Mouse (Mus musculus) liver, embryonic 12.5 days (tissue): ENCODE results near the gene Rab11a. TPM values are rescaled to one million over a fixed set of nuclear protein-coding genes. Genes with fewer than 3 reads are reported as not detected.
"Not testable (repeated sequence)": the region's sequence is repeated elsewhere in the genome, so short reads cannot be mapped to it uniquely, and the experiment has no call there.

Experiments used
- ATAC-seq: fragments of 200-750 bp; cut with Nextera tagmentation; 2 replicates; pipeline ENCODE4 v1.8.0; 2017; ENCODE audit warnings: moderate number of reproducible peaks, mild to moderate bottlenecking, moderate library complexity
- H3K27ac ChIP-seq: fragments of 300-500 bp; sonication (generic); 2 replicates; pipeline ENCODE4 v1.5.1; 2016; ENCODE audit warnings: mild to moderate bottlenecking
- H3K27me3 ChIP-seq: fragments of 300-500 bp; sonication (generic); replicated peaks from 2 replicates; pipeline ENCODE4 v1.6.1; 2016; ENCODE audit warnings: mild to moderate bottlenecking, moderate library complexity
- H3K36me3 ChIP-seq: fragments of 300-500 bp; sonication (generic); 2 replicates; pipeline ENCODE4 v1.6.1; 2016; ENCODE audit warnings: mild to moderate bottlenecking, moderate library complexity
- H3K4me1 ChIP-seq: fragments of 300-500 bp; sonication (generic); 2 replicates; pipeline ENCODE4 v1.6.1; 2016
- H3K4me2 ChIP-seq: fragments of 300-500 bp; sonication (generic); 2 replicates; pipeline ENCODE4 v1.6.1; 2016; ENCODE audit warnings: mild to moderate bottlenecking, moderate library complexity
- H3K4me3 ChIP-seq: fragments of 300-500 bp; sonication (generic); 2 replicates; pipeline ENCODE4 v1.5.1; 2016; ENCODE audit warnings: mild to moderate bottlenecking, moderate library complexity
- H3K9ac ChIP-seq: fragments of 300-500 bp; sonication (generic); 2 replicates; pipeline ENCODE4 v1.6.1; 2016; ENCODE audit warnings: mild to moderate bottlenecking, moderate library complexity
- H3K9me3 ChIP-seq: fragments of 300-500 bp; sonication (generic); replicated peaks from 2 replicates; pipeline ENCODE4 v1.6.1; 2016; ENCODE audit warnings: mild to moderate bottlenecking, moderate library complexity
- WGBS: fragments of 180-500 bp; shearing (Covaris S2); methylation state at CpG from one replicate; pipeline ENCODE4 v1.1.7; 2016; ENCODE audit not compliant: insufficient replicate concordance; 5-methylcytosine and 5-hydroxymethylcytosine counted together
- microRNA-seq: library from miRNA; unstranded; fragments of <30 nt; microRNA quantifications from one replicate; pipeline ENCODE4, GENCODE M21; 2017
- polyA plus RNA-seq: library from polyadenylated mRNA; unstranded; fragments of >200 nt; fragmentation: Nextera tagmentation; extraction: Ambion mirVana; gene quantifications from 2 replicates; pipeline ENCODE4 v1.2.1, GENCODE M21; 2016

Gene Rab11a
- polyA plus RNA-seq, 1 experiment from 2014 or later = 248 TPM

GRCm38 (mm10) chr9:64687122-64688014 lies 50.2 kb downstream of the Rab11a start:
- no peaks in the 10 kb centered on the region for H3K4me1 ChIP-seq
- no peaks in the 10 kb centered on the region for H3K27me3 ChIP-seq
- no peak for ATAC-seq
- H3K4me2 ChIP-seq = no peak overlapping the region
- no peak overlapping the region for H3K9ac ChIP-seq
- WGBS = 69% methylated on average over 13 of the region's 13 CpGs
- no peaks in the 10 kb centered on the region for H3K36me3 ChIP-seq
- H3K9me3 ChIP-seq = no peaks in the 10 kb centered on the region
- H3K4me3 ChIP-seq = no peak overlapping the region
- H3K27ac ChIP-seq = no peak overlapping the region

GRCm38 (mm10) chr9:64671341-64672319 lies 65.9 kb downstream of the Rab11a start:
- not testable (repeated sequence) for H3K36me3 ChIP-seq, H3K4me3 ChIP-seq, H3K9me3 ChIP-seq, H3K9ac ChIP-seq, H3K27ac ChIP-seq, H3K4me2 ChIP-seq
- H3K4me1 ChIP-seq = peaks cover 11% of the 10 kb centered on the region
- H3K27me3 ChIP-seq = peaks cover 28% of the 10 kb centered on the region; the same call in 1 of the 2 replicates
- 35% methylated on average over 7 of the region's 11 CpGs for WGBS
- ATAC-seq = peak; percentile 73

- no peak overlapping the region for H3K4me2 ChIP-seq
- H3K27me3 ChIP-seq = peaks cover 32% of the 10 kb centered on the region
- H3K27ac ChIP-seq = no peak overlapping the region
- H3K4me3 ChIP-seq = no peak overlapping the region
- no peak for ATAC-seq
- no peaks in the 10 kb centered on the region for H3K36me3 ChIP-seq
- 72% methylated on average over 2 of the region's 2 CpGs for WGBS
- H3K4me1 ChIP-seq = peaks cover 11% of the 10 kb centered on the region
- no peak overlapping the region for H3K9ac ChIP-seq
- H3K9me3 ChIP-seq = no peaks in the 10 kb centered on the region
Measured at GRCm38 (mm10) chr9:64668001-64668400, 69.6 kb downstream of the Rab11a start.

DNA sequence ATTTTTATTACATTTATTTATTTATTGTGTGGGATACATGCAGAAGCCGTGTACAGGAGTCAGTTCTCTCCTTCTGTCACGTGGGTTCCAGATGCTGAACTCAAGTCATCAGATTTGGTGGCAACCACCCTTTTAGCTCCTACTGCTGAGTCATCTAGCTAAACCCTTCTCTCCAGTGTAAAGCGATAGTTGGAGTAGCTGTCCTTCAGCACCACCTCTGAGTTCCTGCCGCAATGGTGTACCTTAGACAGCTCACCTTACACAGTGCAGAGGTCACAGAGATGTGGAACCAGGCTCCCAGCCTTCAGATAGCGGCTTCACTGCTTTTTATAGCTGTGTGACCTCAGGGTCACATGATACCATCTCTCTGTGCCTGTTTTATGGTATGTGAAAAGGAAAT lies 70.0 kb downstream of the Rab11a start:
- H3K9me3 ChIP-seq = no peaks in the 10 kb centered on the region
- peaks cover 11% of the 10 kb centered on the region for H3K4me1 ChIP-seq
- no peak overlapping the region for H3K4me3 ChIP-seq
- no peak overlapping the region for H3K4me2 ChIP-seq
- no peak for ATAC-seq
- 7% methylated on average over 5 of the region's 5 CpGs for WGBS
- no peak overlapping the region for H3K9ac ChIP-seq
- no peak overlapping the region for H3K27ac ChIP-seq
- peaks cover 29% of the 10 kb centered on the region for H3K27me3 ChIP-seq
- no peaks in the 10 kb centered on the region for H3K36me3 ChIP-seq

- H3K4me3 ChIP-seq = no peak overlapping the region
- 25% methylated on average over 4 of the region's 4 CpGs for WGBS
- no peaks in the 10 kb centered on the region for H3K36me3 ChIP-seq
- no peak for ATAC-seq
- no peak overlapping the region for H3K4me2 ChIP-seq
- H3K27me3 ChIP-seq = peaks cover 29% of the 10 kb centered on the region
- H3K9me3 ChIP-seq = no peaks in the 10 kb centered on the region
- H3K27ac ChIP-seq = no peak overlapping the region
- H3K4me1 ChIP-seq = peaks cover 4% of the 10 kb centered on the region
- no peak overlapping the region for H3K9ac ChIP-seq
Measured at GRCm38 (mm10) chr9:64666549-64666948, 71.0 kb downstream of the Rab11a start.

Small RNA genes within 50 kb of the gene (microRNA-seq; reads per million reads assigned to microRNA genes)
- gene Gm47308 = not detected

Other genes with a start within 250 kb of the Rab11a start
- 32.6 and 32.7 TPM in 2 replicates for gene Dennd4a, start 73.6 kb upstream of the Rab11a start, polyA plus RNA-seq
- 0.11 and 0.13 TPM in 2 replicates for gene Slc24a1, start 213.8 kb upstream of the Rab11a start, polyA plus RNA-seq
- 38.9 and 42.5 TPM in 2 replicates for gene Ints14, start 223.1 kb upstream of the Rab11a start, polyA plus RNA-seq